Mouse (Mus musculus): ENCODE results near the gene Stx3. TPM values are rescaled to one million over a fixed set of nuclear protein-coding genes. Genes with fewer than 3 reads are reported as not detected.

Gene Stx3
- total RNA-seq, 2 experiments from 2014 or later, result 3.5 to 4.5 TPM

- no peak for DNase-seq
These were observed 10.8 kb downstream of the Stx3 start for GRCm38 (mm10) chr19:11808452-11808851.

DNA sequence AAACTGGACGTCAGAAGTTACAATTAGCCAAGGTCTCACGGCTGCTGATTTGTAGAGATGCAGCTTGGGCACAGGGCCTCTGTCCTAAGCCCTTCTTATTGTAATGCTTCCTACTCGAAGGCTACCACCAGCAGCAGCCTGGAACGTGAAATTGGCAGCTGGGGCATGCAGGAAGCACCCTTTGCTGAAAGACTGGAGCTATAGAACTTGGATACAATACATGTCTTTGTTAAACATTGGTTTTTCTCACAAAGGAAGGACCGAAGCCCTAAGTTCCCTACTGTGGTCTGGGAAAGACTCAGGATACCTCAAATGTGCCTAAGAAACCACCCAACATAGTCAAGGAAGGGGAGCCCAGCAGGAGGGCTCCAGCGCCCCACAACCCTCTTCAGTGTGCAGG, 11.4 kb downstream of the Stx3 start:
- no peak for DNase-seq

DNA sequence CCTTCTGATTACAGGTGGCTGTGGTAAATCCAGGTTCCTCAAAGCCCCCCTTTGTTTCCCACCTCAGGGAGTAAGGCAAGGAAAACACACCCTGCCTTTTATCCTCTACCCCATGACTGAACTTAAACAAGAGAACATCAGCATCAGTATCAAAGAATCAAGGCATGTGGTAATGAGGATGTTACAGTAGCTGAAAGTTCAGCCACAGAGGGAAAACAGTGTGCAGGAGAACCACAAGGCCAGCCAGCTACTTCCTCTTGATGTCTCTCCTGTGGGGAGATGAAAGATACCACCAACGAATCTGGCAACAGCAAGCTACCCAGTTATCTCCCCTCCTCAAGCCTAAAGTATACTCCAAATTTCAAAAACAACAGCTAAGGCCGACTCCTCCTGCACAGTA, 12.0 kb downstream of the Stx3 start:
- no peak for DNase-seq

GRCm38 (mm10) chr19:11804423-11804822, 14.8 kb downstream of the Stx3 start:
- DNase-seq, result peak in 1 of 2 experiments; percentile 65

- no peak for DNase-seq
These were observed 18.5 kb downstream of the Stx3 start for GRCm38 (mm10) chr19:11800531-11801315.

GRCm38 (mm10) chr19:11794447-11794846, 24.8 kb downstream of the Stx3 start:
- DNase-seq, result no peak

GRCm38 (mm10) chr19:11793741-11794359, 25.4 kb downstream of the Stx3 start:
- DNase-seq, result no peak

GRCm38 (mm10) chr19:11791825-11792224, 27.4 kb downstream of the Stx3 start:
- DNase-seq, result no peak

DNA sequence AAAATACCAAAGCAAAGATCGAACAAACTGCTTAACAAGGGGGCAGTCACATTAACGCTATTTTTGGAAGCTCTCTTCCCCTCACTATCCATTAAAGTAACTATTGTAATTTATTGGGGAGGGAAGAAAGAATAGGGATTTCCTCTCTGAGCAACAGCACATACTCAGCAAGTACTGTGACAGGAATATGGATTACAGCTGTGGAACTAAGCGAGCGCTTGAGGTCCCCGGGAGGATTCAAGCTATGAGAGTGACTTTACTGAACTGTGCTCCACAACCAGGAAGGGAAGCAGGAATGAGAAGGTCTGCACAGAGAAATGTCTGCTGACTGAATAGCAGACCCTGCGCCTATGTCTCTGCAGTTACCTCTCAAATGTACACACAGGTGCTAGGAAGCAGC, 30.3 kb downstream of the Stx3 start:
- DNase-seq, result no peak

- no peak for DNase-seq
These were observed 31.4 kb downstream of the Stx3 start for GRCm38 (mm10) chr19:11787826-11788225.

- no peak for DNase-seq
These were observed 33.6 kb downstream of the Stx3 start for GRCm38 (mm10) chr19:11785409-11786154.

- peak; percentile 39 to 84 for DNase-seq
These were observed 41.9 kb downstream of the Stx3 start for GRCm38 (mm10) chr19:11777191-11777865.

DNA sequence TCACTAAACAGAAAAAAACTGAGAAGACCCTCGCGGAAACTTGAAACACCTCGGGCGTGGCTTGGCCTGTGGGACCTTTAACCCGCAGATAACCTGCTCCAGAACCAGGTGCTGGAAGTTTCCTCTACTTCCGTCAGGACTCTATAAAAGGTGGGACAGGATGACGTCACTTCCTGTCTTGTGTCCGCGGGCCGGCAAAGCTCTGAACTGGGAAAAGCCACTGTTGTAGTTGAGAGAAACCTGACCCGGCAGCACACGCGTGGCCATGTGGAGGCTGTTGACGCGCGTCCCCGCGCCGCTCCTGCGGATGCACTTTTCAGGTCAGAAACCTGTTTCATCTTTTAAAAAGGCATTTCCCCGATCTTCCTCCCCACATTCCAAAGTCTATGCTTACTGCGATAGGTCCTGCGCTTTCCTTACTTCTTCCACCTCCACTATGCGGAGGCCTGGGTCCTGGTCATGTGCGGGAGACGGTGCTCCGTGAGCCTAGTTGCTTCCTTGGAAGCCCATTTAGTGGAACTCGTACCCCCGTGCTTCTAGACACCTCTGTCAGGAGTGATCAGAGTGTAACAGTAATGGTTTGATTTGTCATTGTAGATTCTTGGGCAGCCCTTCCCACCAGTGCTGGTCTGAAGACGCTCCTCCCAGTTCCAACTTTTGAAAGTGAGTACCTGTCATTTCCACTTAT, 48.9 kb downstream of the Stx3 start, which contains the start of gene Mrpl16:
TSS of gene Mrpl16 (plus strand) at position 187 of the 688 bp plus-strand sequence.
- DNase-seq, result peak; percentile 89 to 94

GRCm38 (mm10) chr19:11769257-11769920, 49.8 kb downstream of the Stx3 start:
- no peak for DNase-seq

DNA sequence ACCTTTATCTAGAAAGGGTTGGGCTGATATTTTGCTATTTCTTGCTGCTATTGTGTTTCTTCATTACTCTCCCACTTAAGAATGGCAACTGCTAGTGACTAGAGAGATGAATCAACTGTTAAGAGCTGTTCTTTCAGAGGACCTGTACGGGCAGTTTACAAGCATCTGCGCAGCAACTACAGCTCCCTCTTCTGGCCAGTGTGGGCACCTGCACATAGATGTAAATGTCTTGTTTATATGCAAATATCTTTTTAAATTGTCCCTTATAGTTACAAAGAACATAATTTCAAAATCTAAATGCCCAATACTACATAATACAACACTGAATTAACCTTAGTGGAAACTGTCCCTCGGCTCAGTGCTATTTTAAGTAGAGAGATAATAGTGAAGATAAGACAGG, 51.0 kb downstream of the Stx3 start:
- peak in 1 of 2 experiments; percentile 11 for DNase-seq

- peak; percentile 14 to 43 for DNase-seq
These were observed 52.8 kb downstream of the Stx3 start for GRCm38 (mm10) chr19:11766413-11766812.

DNA sequence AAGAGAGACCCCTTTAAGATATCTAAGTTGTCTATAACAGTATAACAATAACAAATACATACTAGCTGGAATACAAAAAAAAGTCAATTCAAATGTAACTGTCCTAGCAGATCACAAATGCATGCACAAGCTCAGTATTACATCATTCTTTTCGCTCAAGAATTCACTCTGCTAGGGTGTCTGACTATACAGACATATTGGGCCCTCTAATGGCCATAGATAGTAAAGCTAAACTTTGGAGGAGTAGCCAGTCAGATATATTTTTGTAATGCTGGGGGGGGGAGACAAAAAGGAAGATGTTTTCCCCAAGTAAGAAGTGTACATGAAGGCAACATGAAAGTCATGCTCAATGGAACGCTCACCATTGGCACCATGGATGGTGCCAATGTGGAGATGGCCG, 54.1 kb downstream of the Stx3 start:
- no peak for DNase-seq

GRCm38 (mm10) chr19:11747298-11747697, 71.9 kb downstream of the Stx3 start, which contains the start of gene Gif:
Gene Gif, plus strand, starts transcription at chr19:11747554.
- no peak for DNase-seq

GRCm38 (mm10) chr19:11745680-11746079, 73.5 kb downstream of the Stx3 start:
- no peak for DNase-seq

DNA sequence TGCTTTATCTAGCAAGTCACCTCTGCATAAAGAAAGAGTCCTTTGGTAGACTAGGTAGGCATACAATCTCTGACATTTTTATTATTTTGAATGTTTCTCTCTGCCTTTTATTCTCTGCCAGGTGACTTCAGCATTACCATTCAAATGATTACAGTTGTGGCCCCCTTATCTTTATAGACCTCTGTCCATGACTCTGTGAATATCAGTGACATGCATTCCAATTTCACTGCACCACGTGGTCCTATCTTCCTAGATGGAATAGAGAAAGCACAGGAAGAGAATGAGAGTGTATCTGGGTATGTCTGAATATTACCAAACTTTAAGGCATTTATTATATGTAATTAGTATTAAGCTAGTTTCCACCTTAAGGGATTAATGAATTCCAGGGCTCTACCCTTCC, 82.7 kb downstream of the Stx3 start:
- no peak for DNase-seq

GRCm38 (mm10) chr19:11730278-11730677, 88.9 kb downstream of the Stx3 start:
- DNase-seq, result no peak

Data from heart, adult 18-20 months (tissue).